Mouse (Mus musculus) liver, embryonic 13.5 days (tissue): ENCODE measurements around the gene Adad2. TPM values are rescaled to one million over a fixed set of nuclear protein-coding genes. Genes with fewer than 3 reads are reported as not detected.

Experiments
- ATAC-seq: fragments of 200-750 bp; cut with Nextera tagmentation; 2 replicates; pipeline ENCODE4 v1.8.0; 2017; ENCODE audit warnings: low read depth, mild to moderate bottlenecking, moderate number of reproducible peaks, moderate library complexity
- DNase-seq: peaks from one replicate; pipeline ENCODE4 v3.0.0; 2022
- H3K27ac ChIP-seq: fragments of 300-500 bp; sonication (generic); 2 replicates; pipeline ENCODE4 v1.5.1; 2015; ENCODE audit warnings: moderate library complexity, mild to moderate bottlenecking, inconsistent platforms
- H3K27me3 ChIP-seq: fragments of 300-500 bp; sonication (generic); 2 replicates; pipeline ENCODE4 v1.6.1; 2015; ENCODE audit warnings: mild to moderate bottlenecking, inconsistent platforms
- H3K36me3 ChIP-seq: fragments of 300-500 bp; sonication (generic); 2 replicates; pipeline ENCODE4 v1.6.1; 2015; ENCODE audit warnings: mild to moderate bottlenecking, inconsistent platforms
- H3K4me1 ChIP-seq: fragments of 300-500 bp; sonication (generic); replicated peaks from 2 replicates; pipeline ENCODE4 v1.6.1; 2015; ENCODE audit warnings: inconsistent platforms
- H3K4me2 ChIP-seq: fragments of 300-500 bp; sonication (generic); 2 replicates; pipeline ENCODE4 v1.6.1; 2015; ENCODE audit warnings: inconsistent platforms, mild to moderate bottlenecking, moderate library complexity
- H3K4me3 ChIP-seq: fragments of 300-500 bp; sonication (generic); replicated peaks from 2 replicates; pipeline ENCODE4 v1.5.1; 2015; ENCODE audit warnings: mild to moderate bottlenecking, inconsistent platforms
- H3K9ac ChIP-seq: fragments of 300-500 bp; sonication (generic); 2 replicates; pipeline ENCODE4 v1.6.1; 2015; ENCODE audit warnings: mild to moderate bottlenecking, inconsistent platforms
- H3K9me3 ChIP-seq: fragments of 300-500 bp; sonication (generic); replicated peaks from 2 replicates; pipeline ENCODE4 v1.6.1; 2016; ENCODE audit warnings: inconsistent platforms
- WGBS: fragments of 180-500 bp; shearing (Covaris S2); methylation state at CpG from one replicate; pipeline ENCODE4 v1.1.7; 2015; ENCODE audit not compliant: insufficient replicate concordance; 5-methylcytosine and 5-hydroxymethylcytosine counted together
- polyA plus RNA-seq: library from polyadenylated mRNA; unstranded; fragments of >200 nt; fragmentation: Nextera tagmentation; extraction: Ambion mirVana; gene quantifications from 2 replicates; pipeline ENCODE4 v1.2.1, GENCODE M21; 2015

Adad2 gene
- polyA plus RNA-seq, 1 experiment from 2014 or later: not detected

DNA sequence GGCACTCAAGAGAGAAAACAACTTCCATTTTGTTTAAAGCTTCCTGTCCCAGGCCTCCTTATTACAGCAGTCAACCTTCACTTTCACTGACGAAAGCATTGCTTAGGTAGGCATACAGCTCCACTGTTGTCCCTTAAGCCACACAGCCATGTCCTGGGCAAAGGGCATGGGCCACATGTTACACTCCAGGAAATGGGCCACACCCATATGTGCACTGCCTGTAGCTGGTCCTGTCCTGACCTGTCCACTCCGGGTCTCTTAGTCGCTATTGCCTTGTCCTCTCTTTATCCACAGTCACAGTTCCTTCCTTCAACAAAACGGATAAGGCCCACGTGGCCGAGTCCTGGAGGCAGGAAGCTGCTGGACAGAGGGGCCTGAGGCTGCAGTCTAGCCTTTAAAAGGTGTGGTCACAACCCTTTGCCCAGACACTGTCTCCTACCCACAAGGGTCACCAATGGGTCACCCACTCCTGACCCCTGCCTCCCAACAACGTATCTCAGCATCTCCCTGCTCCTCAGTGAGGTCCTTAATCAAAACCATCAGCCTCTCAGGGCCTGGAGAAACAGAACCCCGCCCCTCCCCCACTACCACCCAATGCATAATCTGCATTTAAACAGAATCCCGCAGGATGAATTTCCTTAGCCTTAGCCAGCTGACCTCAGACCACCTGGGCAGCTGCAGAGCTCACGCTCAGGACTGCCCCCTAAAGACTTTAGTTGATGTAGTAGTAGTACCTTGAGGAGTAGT is 15.2 kb downstream of the Adad2 start:
- WGBS: 30% methylated on average over 10 of the region's 10 CpGs
- DNase-seq (no peak), ATAC-seq (peak; percentile 52)
- Histone ChIP-seq H3K36me3 (no peaks in the 10 kb centered on the region), H3K9me3 (no peaks in the 10 kb centered on the region), H3K4me2 (no peak overlapping the region), H3K4me3 (no peak overlapping the region), H3K9ac (no peak overlapping the region), H3K4me1 (peaks cover 16% of the 10 kb centered on the region), H3K27me3 (peaks cover 19% of the 10 kb centered on the region), H3K27ac (no peak overlapping the region)

DNA sequence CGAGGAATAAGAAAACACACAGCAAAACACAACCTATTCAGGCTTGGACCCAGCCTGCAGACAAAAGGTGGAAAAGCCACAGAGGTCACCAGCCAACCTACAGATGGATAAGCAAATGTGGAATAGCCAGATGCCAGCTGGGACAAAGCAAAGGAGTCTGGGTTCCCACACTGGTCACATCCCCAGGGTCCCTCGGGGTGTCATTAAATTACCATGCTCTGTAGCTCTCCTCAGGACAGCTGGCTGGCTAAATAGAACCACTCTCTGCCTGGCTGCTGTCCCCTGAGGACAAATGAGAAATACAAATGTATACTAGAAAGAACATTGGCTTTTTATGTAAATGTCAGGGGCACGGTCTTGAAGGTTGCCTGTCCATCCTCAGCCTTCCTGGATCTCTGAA is 18.3 kb downstream of the Adad2 start:
- WGBS: 53% methylated on average over 3 of the region's 3 CpGs
- Histone ChIP-seq H3K27ac (no peak overlapping the region), H3K4me1 (peaks cover 16% of the 10 kb centered on the region), H3K36me3 (no peaks in the 10 kb centered on the region), H3K9me3 (no peaks in the 10 kb centered on the region), H3K9ac (no peak overlapping the region), H3K27me3 (peaks cover 50% of the 10 kb centered on the region), H3K4me3 (no peak overlapping the region), H3K4me2 (no peak overlapping the region)
- DNase-seq (no peak), ATAC-seq (no peak)

DNA sequence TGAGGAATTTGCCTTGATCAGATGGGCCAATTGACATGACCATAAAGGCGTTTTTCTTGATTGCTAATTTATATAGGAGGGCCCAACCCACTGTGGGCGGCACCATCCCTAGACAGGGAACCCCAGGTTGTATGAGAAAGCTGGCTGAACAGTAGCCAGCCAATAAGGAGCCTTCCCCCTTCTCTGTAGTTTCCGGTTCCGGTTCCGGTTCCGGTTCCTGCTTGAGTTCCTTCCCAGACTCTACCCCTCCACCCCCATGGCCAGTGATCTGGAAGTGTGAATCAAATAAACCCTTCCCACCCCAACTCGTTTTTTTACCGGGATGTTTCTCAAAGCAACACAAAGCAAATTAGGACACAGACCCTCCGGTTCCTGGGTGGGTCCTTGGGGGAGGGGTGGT is 19.7 kb downstream of the Adad2 start:
- WGBS: 62% methylated on average over 9 of the region's 9 CpGs
- Histone ChIP-seq H3K4me1 (peaks cover 9% of the 10 kb centered on the region), H3K9ac (no peak overlapping the region), H3K27me3 (peaks cover 62% of the 10 kb centered on the region), H3K4me3 (no peak overlapping the region), H3K4me2 (no peak overlapping the region), H3K27ac (no peak overlapping the region), H3K36me3 (no peaks in the 10 kb centered on the region), H3K9me3 (no peaks in the 10 kb centered on the region)
- DNase-seq (no peak), ATAC-seq (no peak)

- Histone ChIP-seq H3K4me3 (no peak overlapping the region), H3K36me3 (no peaks in the 10 kb centered on the region), H3K9ac (no peak overlapping the region), H3K4me1 (peaks cover 2% of the 10 kb centered on the region), H3K4me2 (no peak overlapping the region), H3K9me3 (no peaks in the 10 kb centered on the region), H3K27ac (no peak overlapping the region), H3K27me3 (peaks cover 65% of the 10 kb centered on the region)
- 39% methylated on average over 29 of the region's 29 CpGs for WGBS
- DNase-seq (no peak), ATAC-seq (no peak)
These were observed 20.4 kb downstream of the Adad2 start for GRCm38 (mm10) chr8:119632909-119633308.

- Histone ChIP-seq H3K27me3 (peaks cover 65% of the 10 kb centered on the region), H3K9ac (no peak overlapping the region), H3K9me3 (no peaks in the 10 kb centered on the region), H3K36me3 (no peaks in the 10 kb centered on the region), H3K27ac (no peak overlapping the region), H3K4me1 (no peaks in the 10 kb centered on the region), H3K4me3 (no peak overlapping the region), H3K4me2 (no peak overlapping the region)
- no peak for DNase-seq
- ATAC-seq: no peak
- 27% methylated on average over 14 of the region's 14 CpGs for WGBS
These were observed 22.2 kb downstream of the Adad2 start for GRCm38 (mm10) chr8:119634616-119635336.

GRCm38 (mm10) chr8:119635378-119635777 is 22.8 kb downstream of the Adad2 start, which contains the start of gene Kcng4:
TSS of gene Kcng4 (minus strand) at chr8:119635680.
- no peak within 1 kb of the TSS for H3K9ac ChIP-seq
- H3K36me3 ChIP-seq: no peaks in the 10 kb centered on the region
- no peak within 1 kb of the TSS for H3K4me2 ChIP-seq
- H3K9me3 ChIP-seq: no peaks in the 10 kb centered on the region
- H3K4me3 ChIP-seq: no peak within 1 kb of the TSS
- 21% methylated on average over 6 of the region's 6 CpGs for WGBS
- ATAC-seq: no peak
- no peak within 1 kb of the TSS for H3K27ac ChIP-seq
- H3K27me3 ChIP-seq: peaks cover 65% of the 10 kb centered on the region
- H3K4me1 ChIP-seq: no peaks in the 10 kb centered on the region
- DNase-seq: no peak

DNA sequence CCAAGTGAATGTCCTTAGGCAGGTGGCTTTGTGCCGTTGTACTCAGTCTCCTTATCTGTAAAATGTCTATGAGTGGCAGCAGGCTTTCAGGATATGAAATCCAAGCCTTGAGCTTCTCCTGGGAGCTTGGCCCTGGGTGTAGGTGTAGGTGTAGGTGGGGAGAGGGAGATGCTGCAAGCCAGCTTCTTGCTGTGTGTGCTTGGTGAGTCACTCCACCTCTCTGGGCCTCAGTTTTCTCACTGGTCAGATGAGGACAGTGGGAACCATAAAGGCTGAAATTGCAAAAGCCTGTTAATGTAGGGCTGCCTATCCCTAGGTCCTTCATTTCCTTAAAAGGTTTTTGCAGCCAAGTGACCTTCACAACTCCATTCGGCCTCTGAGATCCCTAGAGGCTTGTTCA is 23.4 kb downstream of the Adad2 start:
- Histone ChIP-seq H3K4me1 (no peaks in the 10 kb centered on the region), H3K36me3 (no peaks in the 10 kb centered on the region), H3K27ac (no peak overlapping the region), H3K9ac (no peak overlapping the region), H3K9me3 (no peaks in the 10 kb centered on the region), H3K4me2 (no peak overlapping the region), H3K27me3 (peaks cover 61% of the 10 kb centered on the region), H3K4me3 (no peak overlapping the region)
- ATAC-seq (no peak), DNase-seq (no peak)
- 42% methylated on average over 2 of the region's 2 CpGs for WGBS

GRCm38 (mm10) chr8:119636766-119637165 is 24.2 kb downstream of the Adad2 start:
- Histone ChIP-seq H3K9me3 (no peaks in the 10 kb centered on the region), H3K27me3 (peaks cover 56% of the 10 kb centered on the region), H3K9ac (no peak overlapping the region), H3K4me3 (no peak overlapping the region), H3K36me3 (no peaks in the 10 kb centered on the region), H3K4me1 (no peaks in the 10 kb centered on the region), H3K27ac (no peak overlapping the region), H3K4me2 (no peak overlapping the region)
- DNase-seq: no peak
- ATAC-seq: no peak
- 48% methylated on average over 7 of the region's 7 CpGs for WGBS

- H3K9me3 ChIP-seq: no peaks in the 10 kb centered on the region
- H3K27me3 ChIP-seq: peaks cover 50% of the 10 kb centered on the region
- ATAC-seq: no peak
- no peaks in the 10 kb centered on the region for H3K4me1 ChIP-seq
- DNase-seq: no peak
- H3K4me2 ChIP-seq: no peak overlapping the region
- no peak overlapping the region for H3K4me3 ChIP-seq
- H3K9ac ChIP-seq: no peak overlapping the region
- no peaks in the 10 kb centered on the region for H3K36me3 ChIP-seq
- no peak overlapping the region for H3K27ac ChIP-seq
- 63% methylated on average over 4 of the region's 4 CpGs for WGBS
These were observed 24.8 kb downstream of the Adad2 start for GRCm38 (mm10) chr8:119637381-119637780.

DNA sequence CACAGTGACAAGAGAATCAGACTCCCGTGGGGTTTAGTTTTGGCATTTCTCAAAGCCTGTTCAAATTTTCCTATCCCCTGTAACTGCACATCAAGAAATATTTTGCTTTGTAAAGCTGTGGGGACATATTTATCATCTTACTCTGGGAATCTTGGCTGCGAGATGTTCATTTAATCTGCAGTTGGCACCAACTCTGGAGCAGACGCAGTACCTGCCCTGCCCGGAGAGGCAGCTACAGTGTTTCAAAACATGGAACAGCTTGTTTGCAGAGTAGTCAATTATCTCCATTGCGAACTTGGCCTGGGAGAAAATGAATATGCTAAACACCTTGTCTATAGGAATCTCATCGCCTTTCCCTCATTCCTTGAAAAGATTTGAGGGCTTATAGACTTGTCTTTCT is 25.7 kb downstream of the Adad2 start:
- WGBS: 71% methylated on average over 6 of the region's 6 CpGs
- Histone ChIP-seq H3K9ac (no peak overlapping the region), H3K9me3 (no peaks in the 10 kb centered on the region), H3K4me2 (no peak overlapping the region), H3K4me3 (no peak overlapping the region), H3K27ac (no peak overlapping the region), H3K4me1 (no peaks in the 10 kb centered on the region), H3K36me3 (no peaks in the 10 kb centered on the region), H3K27me3 (peaks cover 41% of the 10 kb centered on the region)
- DNase-seq (no peak), ATAC-seq (no peak)

- no peak overlapping the region for H3K9ac ChIP-seq
- no peak overlapping the region for H3K27ac ChIP-seq
- H3K27me3 ChIP-seq: peaks cover 26% of the 10 kb centered on the region
- no peak for ATAC-seq
- H3K4me2 ChIP-seq: no peak overlapping the region
- no peaks in the 10 kb centered on the region for H3K4me1 ChIP-seq
- H3K4me3 ChIP-seq: no peak overlapping the region
- no peaks in the 10 kb centered on the region for H3K36me3 ChIP-seq
- no peak for DNase-seq
- 55% methylated on average over 7 of the region's 7 CpGs for WGBS
- H3K9me3 ChIP-seq: no peaks in the 10 kb centered on the region
These were observed 27.3 kb downstream of the Adad2 start for GRCm38 (mm10) chr8:119639798-119640197.

DNA sequence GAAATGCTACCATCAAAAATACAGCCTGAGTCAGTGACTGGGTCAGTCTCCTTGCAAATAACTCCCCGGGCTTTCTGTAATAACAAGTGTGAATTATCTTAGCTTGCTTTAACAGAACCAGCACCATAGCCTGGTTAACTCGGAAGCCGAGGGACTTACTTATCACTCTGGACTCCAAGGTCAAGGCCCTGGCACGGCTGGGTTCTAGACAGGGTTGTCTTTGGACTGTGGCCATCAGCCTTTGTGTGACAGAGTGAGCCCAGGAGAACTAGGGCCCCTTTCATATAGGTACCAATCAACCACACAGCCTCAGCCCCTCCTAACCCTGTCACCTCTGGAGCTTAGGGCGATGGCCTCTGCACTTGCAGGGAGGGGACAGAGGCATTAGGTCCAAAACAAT is 28.5 kb downstream of the Adad2 start:
- Histone ChIP-seq H3K9me3 (no peaks in the 10 kb centered on the region), H3K4me3 (no peak overlapping the region), H3K4me2 (no peak overlapping the region), H3K27ac (no peak overlapping the region), H3K36me3 (no peaks in the 10 kb centered on the region), H3K27me3 (peaks cover 13% of the 10 kb centered on the region), H3K9ac (no peak overlapping the region), H3K4me1 (no peaks in the 10 kb centered on the region)
- ATAC-seq: no peak
- 55% methylated on average over 5 of the region's 5 CpGs for WGBS
- DNase-seq: no peak
